Mouse (Mus musculus) ES-CJ7 (cell line): ENCODE measurements around the gene Sirt4.

ENCODE experiments used
- DNase-seq: peaks from one replicate; pipeline ENCODE4 v3.0.0; 2011; ENCODE audit warnings: low read depth, low spot score

Gene Sirt4

GRCm38 (mm10) chr5:115491771-115492322 lies 7.3 kb upstream of the Sirt4 start:
- peak; percentile 86 for DNase-seq

DNA sequence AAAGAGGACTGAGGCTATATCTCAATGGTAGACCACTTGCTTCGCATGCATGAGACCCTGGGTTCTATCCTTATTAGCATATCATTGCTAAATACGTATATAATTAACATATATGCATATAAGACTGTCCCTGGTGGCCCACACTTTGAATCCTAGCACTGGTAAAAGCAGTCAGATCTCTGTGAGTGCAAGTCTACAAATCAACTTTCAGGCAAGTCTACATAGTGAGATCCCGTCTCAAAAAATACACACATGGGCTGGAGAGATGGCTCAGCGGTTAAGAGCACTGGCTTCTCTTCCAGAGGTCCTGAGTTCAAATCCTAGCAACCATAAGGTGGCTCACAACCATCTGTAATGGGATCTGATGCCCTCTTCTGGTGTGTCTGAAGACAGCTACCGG lies 6.6 kb upstream of the Sirt4 start:
- DNase-seq, result peak; percentile 39

GRCm38 (mm10) chr5:115490638-115491000 lies 6.1 kb upstream of the Sirt4 start:
- DNase-seq, result peak; percentile 82

- DNase-seq, result peak; percentile 98
Observed at GRCm38 (mm10) chr5:115489699-115490637, 5.4 kb upstream of the Sirt4 start.

DNA sequence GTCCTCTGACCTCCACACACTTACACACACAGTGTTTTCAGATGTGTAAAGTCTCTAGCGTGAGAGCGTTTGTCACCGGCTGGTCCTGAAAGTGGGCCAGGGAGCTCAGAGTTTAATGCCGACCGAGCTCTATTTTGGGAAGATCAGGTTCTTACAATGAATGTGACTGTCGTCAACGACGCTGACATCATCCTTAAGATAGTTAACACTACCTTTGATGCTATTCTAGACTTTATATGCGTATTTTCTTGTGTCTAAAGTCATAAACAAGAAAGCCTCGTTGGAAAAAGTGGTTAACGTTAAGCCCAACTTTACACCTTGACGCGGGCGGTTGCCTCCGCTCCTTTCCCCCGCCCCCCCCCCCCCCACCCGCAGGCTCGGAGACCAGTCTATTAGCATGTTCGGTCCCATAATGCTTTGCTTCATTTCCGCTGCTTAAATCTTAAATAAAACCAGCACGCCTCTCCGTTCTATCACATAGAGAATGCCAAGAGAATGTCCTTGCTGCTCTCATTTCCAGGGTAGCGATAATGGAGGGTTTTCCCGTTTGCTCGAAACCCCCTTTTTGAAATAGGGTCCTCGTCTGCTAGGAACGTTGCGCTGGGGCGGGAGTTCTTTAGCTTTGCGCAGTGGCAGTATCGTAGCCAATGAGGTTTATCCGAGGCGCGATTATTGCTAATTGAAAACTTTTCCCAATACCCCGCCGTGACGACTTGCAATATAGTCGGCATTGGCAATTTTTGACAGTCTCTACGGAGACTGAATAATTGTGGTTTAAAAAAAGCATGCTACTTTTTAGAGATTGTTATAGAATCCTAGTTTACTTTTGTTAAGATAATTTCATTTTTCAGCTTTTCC lies 4.5 kb upstream of the Sirt4 start:
- peak; percentile 86 for DNase-seq

DNA sequence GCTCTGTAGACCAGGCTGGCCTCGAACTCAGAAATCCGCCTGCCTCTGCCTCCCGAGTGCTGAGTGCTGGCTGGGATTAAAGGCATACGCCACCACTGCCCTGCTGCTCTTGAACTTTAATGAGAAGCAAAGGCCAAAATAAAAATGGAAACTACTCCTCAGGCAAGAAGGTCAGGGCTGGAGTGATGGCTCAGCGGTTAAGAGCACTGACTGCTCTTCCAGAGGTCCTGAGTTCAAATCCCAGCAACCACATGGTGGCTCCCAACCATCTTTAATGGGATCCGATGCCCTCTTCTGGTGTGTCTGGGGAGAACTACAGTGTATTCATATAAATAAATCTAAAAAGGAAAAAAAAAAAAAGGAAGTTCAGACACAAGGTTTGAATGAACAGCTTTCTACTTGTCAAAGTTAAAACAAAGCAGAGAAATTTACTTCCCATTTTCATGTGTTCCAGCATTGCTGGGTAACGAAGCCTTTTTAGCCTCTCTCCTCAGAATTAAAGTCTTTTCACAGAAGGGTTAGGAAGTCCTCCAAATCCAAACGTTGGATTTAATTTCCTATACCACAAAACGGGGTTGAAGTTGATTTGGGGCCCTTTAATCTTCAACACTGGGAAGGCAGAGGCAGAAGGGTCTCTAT lies 3.5 kb upstream of the Sirt4 start:
- no peak for DNase-seq

DNA sequence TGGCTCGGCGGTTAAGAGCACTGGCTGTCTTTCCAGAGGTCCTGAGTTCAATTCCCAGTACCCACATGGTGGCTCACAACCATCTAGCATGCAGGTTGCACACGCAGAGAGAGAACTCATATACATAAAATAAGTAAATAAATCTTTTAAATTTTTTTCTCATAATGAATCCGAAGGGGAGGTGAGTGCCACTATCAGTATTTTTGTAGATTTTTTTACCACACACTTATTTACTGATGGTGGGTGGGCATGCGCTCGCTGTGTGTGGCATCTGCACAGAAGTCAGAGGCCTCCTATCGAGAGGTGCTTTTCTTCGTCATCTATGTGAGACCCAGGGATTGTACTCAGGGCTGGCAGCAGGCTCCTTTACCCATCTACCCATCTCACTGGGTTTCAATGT lies 2.8 kb upstream of the Sirt4 start:
- no peak for DNase-seq

- DNase-seq, result no peak
Observed at GRCm38 (mm10) chr5:115486726-115487125, 2.2 kb upstream of the Sirt4 start.

DNA sequence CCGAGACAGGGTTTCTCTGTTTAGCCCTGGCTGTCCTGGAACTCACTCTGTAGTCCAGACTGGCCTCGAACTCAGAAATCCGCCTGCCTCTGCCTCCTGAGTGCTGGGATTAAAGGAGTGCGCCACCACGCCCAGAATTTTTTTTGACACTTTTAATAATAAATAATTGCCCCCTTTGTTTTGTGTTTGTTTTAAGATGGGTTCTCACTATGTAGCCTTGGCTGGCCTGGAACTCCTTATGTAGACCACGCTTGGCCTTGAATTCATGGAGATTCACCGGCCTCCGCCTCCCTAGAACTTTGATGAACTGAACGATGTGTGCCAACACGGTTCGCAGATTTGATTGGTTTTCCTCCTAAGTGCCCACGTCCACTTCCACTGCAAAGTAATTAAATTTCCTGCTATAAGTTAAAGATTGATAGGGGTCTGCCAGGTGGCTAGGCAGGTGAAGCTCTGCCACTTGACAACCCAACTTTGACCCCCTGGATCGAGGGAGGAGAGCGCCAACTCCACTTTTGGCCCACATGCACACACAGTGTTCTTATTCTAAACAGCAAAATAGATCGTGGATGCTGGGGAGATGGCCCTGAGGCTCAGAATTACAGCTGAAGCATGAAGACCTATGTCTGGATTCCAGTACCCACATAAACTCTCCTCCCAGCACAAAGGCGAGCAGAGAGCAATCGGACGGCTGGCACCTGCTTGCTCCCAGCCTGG lies 1.1 kb upstream of the Sirt4 start:
- no peak for DNase-seq

DNA sequence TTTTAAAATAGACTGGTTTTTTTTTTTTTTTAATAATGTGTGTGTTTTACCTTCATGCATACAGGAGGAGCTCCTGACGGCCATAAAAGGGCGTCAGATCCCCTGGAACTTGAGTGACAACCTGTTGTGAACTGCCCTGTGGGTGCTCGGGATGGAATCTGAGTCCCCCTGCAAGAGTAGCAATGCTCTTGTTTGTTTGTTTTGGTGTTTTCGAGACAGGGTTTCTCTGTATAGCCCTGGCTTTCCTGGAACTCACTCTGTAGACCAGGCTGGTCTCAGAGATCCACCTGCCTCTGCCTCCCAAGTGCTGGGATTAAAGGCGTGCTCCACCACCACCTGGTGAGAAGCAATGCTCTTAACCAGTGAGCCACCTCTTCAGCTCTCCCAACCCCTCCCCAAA lies 471 bp upstream of the Sirt4 start:
- DNase-seq, result no peak

DNA sequence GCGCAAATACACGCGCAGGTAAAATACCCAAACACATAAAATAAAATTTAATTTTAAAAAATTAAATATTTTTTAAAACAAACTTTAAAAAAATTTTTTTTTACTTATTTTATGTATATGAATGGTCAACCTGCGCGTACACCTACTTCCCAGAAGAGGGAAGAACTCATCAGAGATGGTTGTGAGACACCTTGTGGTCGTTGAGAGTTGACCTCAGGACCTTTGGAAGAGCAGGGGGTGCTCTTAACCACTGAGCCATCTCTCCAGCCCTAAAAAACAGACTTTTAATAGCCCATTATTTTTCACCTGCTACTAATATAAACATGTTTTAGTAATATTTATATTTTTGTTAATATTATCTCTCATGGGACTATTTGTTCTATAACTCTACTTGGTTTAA lies 1.1 kb downstream of the Sirt4 start:
- DNase-seq, result peak; percentile 84

DNA sequence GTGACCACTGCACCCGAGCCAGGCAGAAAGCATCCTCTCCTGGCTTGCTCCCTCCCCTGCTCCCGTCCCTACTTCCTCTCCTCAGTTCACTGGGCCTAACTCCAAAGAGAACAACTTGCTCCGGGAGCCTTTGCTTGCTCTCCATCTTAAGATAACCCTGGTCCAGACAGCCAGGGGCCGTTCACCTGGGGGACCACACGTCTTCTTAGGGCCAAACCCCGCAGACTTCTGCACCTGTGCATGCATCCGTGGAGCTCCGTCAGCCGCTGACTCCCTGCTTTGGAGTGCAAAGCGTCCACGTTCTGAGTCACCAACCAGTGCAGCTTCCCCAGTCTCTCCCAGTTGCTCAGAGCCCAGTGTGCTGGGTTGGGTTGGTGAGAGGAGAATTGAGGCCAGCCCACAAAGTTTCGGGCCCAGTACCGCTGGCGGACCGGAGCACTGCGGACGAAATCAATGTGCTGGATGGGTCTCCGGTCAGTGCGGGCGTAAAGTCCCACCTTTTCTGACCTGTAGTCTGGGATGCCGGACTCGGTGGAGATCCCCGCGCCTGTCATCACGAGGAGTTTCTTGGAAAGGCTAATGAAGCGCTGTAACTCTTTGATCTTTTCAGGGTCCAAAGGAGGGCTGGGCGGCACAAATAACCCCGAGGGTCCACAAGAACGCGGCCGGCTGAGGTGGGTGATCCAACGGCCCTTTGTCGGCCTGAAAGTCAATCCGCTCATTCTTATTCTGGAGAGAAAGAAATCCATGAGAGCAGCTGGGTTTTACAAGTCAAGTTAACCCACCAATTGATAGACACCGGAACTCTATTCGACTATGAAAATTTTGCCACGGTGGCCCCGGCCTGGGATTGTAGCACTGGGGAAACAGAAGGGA lies 1.9 kb downstream of the Sirt4 start:
- peak; percentile 25 for DNase-seq

- peak; percentile 65 for DNase-seq
Observed at GRCm38 (mm10) chr5:115480101-115480500, 4.4 kb downstream of the Sirt4 start.

- DNase-seq, result peak; percentile 84
Observed at GRCm38 (mm10) chr5:115479561-115479960, 5.0 kb downstream of the Sirt4 start.

DNA sequence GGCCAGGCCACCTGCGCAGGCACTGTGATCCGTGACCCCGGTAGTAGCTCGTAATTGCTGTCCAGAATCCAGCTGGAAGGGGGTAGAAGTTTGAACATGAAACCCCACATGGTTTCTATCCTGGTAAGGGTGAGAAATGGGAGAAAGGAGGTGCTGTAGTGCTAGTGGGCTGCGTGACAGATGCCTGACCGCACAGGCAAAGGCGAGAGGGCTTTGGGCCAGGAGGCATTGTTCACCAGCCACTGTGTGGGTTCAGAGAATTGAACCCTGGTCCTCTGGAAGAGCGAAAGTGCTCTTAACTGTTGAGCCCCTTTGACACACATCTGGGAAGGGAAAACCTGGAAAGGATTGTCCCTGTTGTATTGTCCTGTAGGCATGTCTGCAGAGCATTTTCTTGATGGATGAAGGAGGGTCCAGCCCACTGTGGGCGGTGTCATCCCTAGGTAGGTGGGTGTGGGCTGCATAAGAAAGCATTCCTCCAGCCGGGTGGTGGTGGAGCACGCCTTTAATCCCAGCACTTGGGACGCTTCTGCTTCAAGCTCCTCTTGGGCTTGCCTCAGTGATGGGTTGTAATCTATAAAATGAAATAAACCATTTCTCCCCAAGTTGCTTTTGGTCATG lies 8.3 kb downstream of the Sirt4 start:
- DNase-seq, result peak; percentile 93

DNA sequence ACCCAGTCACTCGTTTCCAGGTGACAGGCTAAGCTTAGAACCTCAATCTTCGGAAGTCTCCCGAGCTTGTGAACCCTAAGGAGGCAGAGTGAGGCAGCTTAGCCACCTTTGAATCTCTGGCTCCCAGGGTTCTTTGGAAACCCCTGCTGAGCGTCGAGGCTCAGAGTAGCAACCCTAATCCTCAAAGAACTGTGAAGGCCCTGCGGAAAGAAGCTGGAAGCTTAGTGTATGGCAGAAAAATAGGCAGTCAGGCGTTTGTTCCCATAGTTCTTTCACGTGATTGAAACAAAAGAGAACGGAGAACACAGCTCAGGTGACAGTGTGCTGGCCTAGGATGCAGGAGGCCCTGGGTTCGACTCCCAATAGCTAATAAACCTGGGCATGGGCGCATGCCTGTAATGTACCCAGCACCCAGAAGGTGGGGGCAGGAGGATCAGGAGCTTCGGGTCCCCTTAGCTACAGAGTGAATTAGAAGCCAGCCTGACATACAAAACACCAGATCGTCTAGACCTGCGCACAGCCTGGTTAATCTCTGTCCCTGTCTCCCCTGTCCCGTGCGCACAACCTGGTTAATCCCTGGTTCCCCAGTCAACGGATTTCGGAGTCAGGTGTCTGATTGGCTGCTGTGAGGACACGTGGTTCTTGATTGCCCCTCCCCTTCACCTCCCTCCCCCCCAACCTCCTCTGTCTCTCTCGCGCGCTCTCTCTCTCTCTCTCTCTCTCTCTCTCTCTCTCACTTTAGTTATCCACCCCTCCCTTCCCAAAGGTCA lies 9.0 kb downstream of the Sirt4 start:
- DNase-seq, result peak; percentile 86

DNA sequence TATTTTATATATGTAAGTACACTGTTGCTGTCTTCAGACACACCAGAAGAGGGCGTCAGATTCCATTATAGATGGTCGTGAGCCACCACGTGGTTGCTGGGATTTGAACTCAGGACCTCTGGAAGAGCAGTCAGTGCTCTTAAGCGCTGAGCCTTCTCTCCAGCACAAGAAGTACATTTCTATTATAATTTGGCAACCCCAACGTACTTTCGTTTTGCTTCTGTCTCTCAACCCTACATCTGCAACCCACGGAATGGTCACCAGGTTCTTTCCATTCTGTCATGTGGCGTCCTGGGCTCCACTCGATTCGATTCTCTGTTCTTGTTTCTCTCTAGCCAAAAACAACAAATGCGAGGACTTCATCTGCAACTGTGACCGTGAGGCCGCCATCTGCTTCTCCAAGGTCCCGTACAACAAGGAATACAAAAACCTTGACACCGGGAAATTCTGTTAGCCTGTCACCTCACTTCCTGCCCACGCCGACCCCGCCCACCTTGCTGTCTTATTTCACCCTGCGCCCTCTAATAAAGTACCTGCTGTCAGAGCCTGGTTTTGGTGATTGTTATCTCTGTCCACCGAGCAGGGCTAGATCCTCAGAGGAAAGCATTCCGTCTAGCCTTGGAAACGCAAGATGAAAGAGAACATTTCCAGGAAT lies 10.2 kb downstream of the Sirt4 start:
- DNase-seq, result peak; percentile 41

- peak; percentile 31 for DNase-seq
Observed at GRCm38 (mm10) chr5:115473191-115473590, 11.3 kb downstream of the Sirt4 start.
